In genomic region chr7:29982341-29982740, GRCm38 (mm10) we compare ENCODE assay signal across 9 mouse cellular contexts. TPM values are rescaled to one million over a fixed set of nuclear protein-coding genes. Genes with fewer than 3 reads are reported as not detected.
DNase-seq lines count a peak whose midpoint lies in the region; ATAC-seq and TF ChIP-seq lines count a peak whose summit lies in the region.
"Had no signal": no experiment of that assay in that cellular context is flagged by ENCODE, and none has a peak within 500 bp of the region (broad histone marks: within the 10 kb centered on the region; RNA-seq: fewer than 3 reads in every experiment).

No protein-coding gene starts in this region.

- WGBS in heart, embryonic 16.5 days = 69% methylated on average over 4 of the region's 4 CpGs
- WGBS in embryonic facial prominence, embryonic 14.5 days = 77% methylated on average over 4 of the region's 4 CpGs
- 83% methylated on average over 4 of the region's 4 CpGs for WGBS in liver, embryonic 12.5 days (ENCODE audit: insufficient replicate concordance)

- H3K36me3 ChIP-seq in heart, embryonic 16.5 days (ENCODE audit: control insufficient read depth, insufficient read depth) = peaks cover 9% of the 10 kb centered on the region
- peaks cover 23% of the 10 kb centered on the region for H3K36me3 ChIP-seq in E14TG2a.4 (ENCODE audit: insufficient read depth, low read length)
- peaks cover 14% of the 10 kb centered on the region for H3K36me3 ChIP-seq in embryonic facial prominence, embryonic 14.5 days (ENCODE audit: control insufficient read depth, insufficient read depth, low read length)
- H3K36me3 ChIP-seq in liver, embryonic 12.5 days = peaks cover 16% of the 10 kb centered on the region

- H3K27ac ChIP-seq in heart, embryonic 16.5 days (ENCODE audit: low read length) = peak overlapping the region; percentile 100
- no peak overlapping the region for H3K27ac ChIP-seq in embryonic facial prominence, embryonic 14.5 days (replicated peaks; ENCODE audit: low read depth, low read length)
- H3K27ac ChIP-seq in liver, embryonic 12.5 days = no peak overlapping the region

- H3K4me3 ChIP-seq in heart, embryonic 16.5 days (ENCODE audit: low read length) = peak overlapping the region; percentile 97; the same call in 1 of the 2 replicates
- H3K4me3 ChIP-seq in E14TG2a.4 (replicated peaks; ENCODE audit: low read length) = peak overlapping the region; percentile 58
- H3K4me3 ChIP-seq in embryonic facial prominence, embryonic 14.5 days (ENCODE audit: low read depth, low read length) = no peak overlapping the region
- H3K4me3 ChIP-seq in liver, embryonic 12.5 days = no peak overlapping the region

- peak overlapping the region; percentile 34 for H3K9ac ChIP-seq in heart, embryonic 16.5 days (ENCODE audit: low read length)
- no peak overlapping the region for H3K9ac ChIP-seq in embryonic facial prominence, embryonic 14.5 days (ENCODE audit: low read depth, low read length)
- H3K9ac ChIP-seq in liver, embryonic 12.5 days = no peak overlapping the region

- no peaks in the 10 kb centered on the region for H3K27me3 ChIP-seq in heart, embryonic 16.5 days (ENCODE audit: control insufficient read depth, insufficient read depth, low read length)
- no peaks in the 10 kb centered on the region for H3K27me3 ChIP-seq in E14TG2a.4 (ENCODE audit: insufficient read depth, low read length)
- no peaks in the 10 kb centered on the region for H3K27me3 ChIP-seq in embryonic facial prominence, embryonic 14.5 days (replicated peaks; ENCODE audit: control insufficient read depth, insufficient read depth, low read length)
- H3K27me3 ChIP-seq in liver, embryonic 12.5 days (replicated peaks) = no peaks in the 10 kb centered on the region

- H3K4me1 ChIP-seq in heart, embryonic 16.5 days (ENCODE audit: control insufficient read depth, insufficient read depth, low read length) = peaks cover 43% of the 10 kb centered on the region
- H3K4me1 ChIP-seq in E14TG2a.4 (replicated peaks; ENCODE audit: low read depth, low read length) = peaks cover 66% of the 10 kb centered on the region
- H3K4me1 ChIP-seq in embryonic facial prominence, embryonic 14.5 days (ENCODE audit: control insufficient read depth, insufficient read depth, low read length) = peaks cover 11% of the 10 kb centered on the region; the same call in 1 of the 2 replicates
- H3K4me1 ChIP-seq in liver, embryonic 12.5 days = peaks cover 28% of the 10 kb centered on the region

- TF ChIP-seq CTCF in E14TG2a.4 (conservative IDR thresholded peaks at IDR 0.05; ENCODE audit: low read length) = no peak

- H3K4me2 ChIP-seq in heart, embryonic 16.5 days (ENCODE audit: low read depth, low read length) = peak overlapping the region; percentile 86
- H3K4me2 ChIP-seq in embryonic facial prominence, embryonic 14.5 days (ENCODE audit: low read depth, low read length) = peak overlapping the region; percentile 75; the same call in 1 of the 2 replicates
- H3K4me2 ChIP-seq in liver, embryonic 12.5 days = peak overlapping the region; percentile 76

- DNase-seq in heart, adult 8-10 months (ENCODE audit: low spot score) = no peak
- no peak for DNase-seq in embryonic facial prominence, embryonic 14.5 days (ENCODE audit: low spot score)
- DNase-seq in cerebellum, adult 11 months = no peak
- no peak for DNase-seq in urinary bladder, adult 2 months (ENCODE audit: low spot score)
- no peak for DNase-seq in layer of hippocampus, adult 11-12 months (ENCODE audit: low spot score)

- H3K9me3 ChIP-seq in heart, embryonic 16.5 days (replicated peaks; ENCODE audit: control insufficient read depth, low read length) = peaks cover 3% of the 10 kb centered on the region
- H3K9me3 ChIP-seq in E14TG2a.4 (ENCODE audit: low read length) = peaks cover 10% of the 10 kb centered on the region
- 0 out of 2 replicates have a peak, but pooled peaks cover 3% of the 10 kb centered on the region for H3K9me3 ChIP-seq in embryonic facial prominence, embryonic 14.5 days (ENCODE audit: control insufficient read depth, low read length)
- no peaks in the 10 kb centered on the region for H3K9me3 ChIP-seq in liver, embryonic 12.5 days (replicated peaks)
- H3K9me3 ChIP-seq: G1E had no signal

- no peak for ATAC-seq in heart, embryonic 16.5 days (replicated peaks; ENCODE audit: extremely low read depth, insufficient read depth, low FRiP score)
- ATAC-seq in embryonic facial prominence, embryonic 14.5 days (ENCODE audit: low read depth) = no peak
- no peak for ATAC-seq in liver, embryonic 12.5 days

RNA-seq across cellular contexts. Expression of gene Zfp568, which starts 1.4 kb away (rescaled TPM):
- 16.0 and 18.4 TPM in 2 replicates for polyA plus RNA-seq in heart, embryonic 16.5 days (2015; fragmentation: Nextera tagmentation; extraction: Ambion mirVana)
- total RNA-seq in heart, adult 8-10 months (2022) = 10 to 100 TPM; 16.9 to 27.9 (median 21.5) TPM
- 29.5 and 29.9 TPM in 2 replicates for polyA plus RNA-seq in embryonic facial prominence, embryonic 14.5 days (2014; fragmentation: Nextera tagmentation; extraction: Ambion mirVana)
- polyA plus RNA-seq in liver, embryonic 12.5 days (2016; fragmentation: Nextera tagmentation; extraction: Ambion mirVana) = 13.4 and 14.2 TPM in 2 replicates
- 8.7 and 9.0 TPM in 2 replicates for polyA plus RNA-seq in urinary bladder, adult 2 months (2012; rRNA removed)

RNA-seq across cellular contexts. Expression of gene Zfp74, which starts 28.5 kb away (rescaled TPM):
- 8.2 and 8.3 TPM in 2 replicates for polyA plus RNA-seq in heart, embryonic 16.5 days (2015; fragmentation: Nextera tagmentation; extraction: Ambion mirVana)
- 1 to 10 TPM; 5.8 to 6.5 (median 6.0) TPM for total RNA-seq in heart, adult 8-10 months (2022)
- polyA plus RNA-seq in embryonic facial prominence, embryonic 14.5 days (2014; fragmentation: Nextera tagmentation; extraction: Ambion mirVana) = 8.9 and 10.3 TPM in 2 replicates
- polyA plus RNA-seq in liver, embryonic 12.5 days (2016; fragmentation: Nextera tagmentation; extraction: Ambion mirVana) = 3.6 and 4.8 TPM in 2 replicates
- polyA plus RNA-seq in urinary bladder, adult 2 months (2012; rRNA removed) = 7.7 TPM in 2 replicates

Comparison
In these comparisons a context has a peak if more than half of its experiments do, and no peak if none do; other contexts are left out.
1. H3K4me3 ChIP-seq: peak in heart, embryonic 16.5 days (single experiment) and E14TG2a.4 (single experiment); none in embryonic facial prominence, embryonic 14.5 days (single experiment) and liver, embryonic 12.5 days (single experiment).
2. Peak in every context shown above with its lines, with median percentiles within 50 percentile points of each other: H3K4me2 ChIP-seq.